Mouse (Mus musculus) gastrocnemius, postnatal 36 days (tissue): ENCODE results near the gene Mug2. TPM values are rescaled to one million over a fixed set of nuclear protein-coding genes. Genes with fewer than 3 reads are reported as not detected.
"Not testable (repeated sequence)": the region's sequence is repeated elsewhere in the genome, so short reads cannot be mapped to it uniquely, and the experiment has no call there.

Experiments used
- DNase-seq, 2 experiments: peaks; one replicate each; pipeline ENCODE4 v3.0.0; 2022
- intact Hi-C: fragments of 180-260 bp; cut with DNase I; formaldehyde crosslinking; loops from one replicate; pipeline ENCODE4 v1.15.1; 2025
- long read RNA-seq, 2 experiments: library from polyadenylated mRNA; stranded (forward); transcript quantifications; one replicate each; pipeline ENCODE4 v2.0.0; 2021
- total RNA-seq, 2 experiments: library from RNA; stranded (reverse); gene quantifications; 2 replicates each; pipeline ENCODE4 v1.2.3; 2021

Gene Mug2
- total RNA-seq, result not detected
- long read RNA-seq, experiment 1, result 0 reads
- long read RNA-seq, experiment 2, partial matches to known transcripts, result 1 of 1 reads
- long read RNA-seq, experiment 2, other reads (novel, unspliced or antisense), result 0 of 1 reads

DNA sequence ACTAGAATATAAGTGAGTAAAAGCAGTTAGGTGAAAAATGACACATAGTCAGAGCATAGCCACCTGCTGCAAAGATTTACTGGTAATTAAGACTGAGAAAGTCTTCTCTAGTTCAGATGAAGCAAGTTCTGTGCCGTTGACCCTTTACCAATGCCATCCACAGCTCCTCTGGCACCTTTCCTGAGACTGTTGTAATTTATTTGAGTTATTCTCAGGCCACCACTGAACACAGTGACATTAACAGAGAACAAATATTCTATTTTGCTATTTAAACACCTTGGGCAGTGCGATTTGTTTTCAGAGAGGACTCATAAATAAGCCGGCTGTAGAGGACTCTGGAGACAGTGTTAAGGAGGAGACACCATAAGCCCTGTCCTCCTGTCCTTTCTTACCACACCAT lies at the start of gene Mug2:
Gene Mug2, plus strand, starts transcription at position 301 of the 400 bp plus-strand sequence.
- DNase-seq, intact Hi-C loops: not testable (repeated sequence)

GRCm38 (mm10) chr6:121957803-121958349 lies 48.7 kb upstream of the Mug2 start:
- intact Hi-C loops, result not testable (repeated sequence)

GRCm38 (mm10) chr6:121975701-121976100 lies 30.9 kb upstream of the Mug2 start:
- intact Hi-C loops, result no loop called here
- no peak for DNase-seq

More at GRCm38 (mm10) chr6:121957803-121958349, 48.7 kb upstream of the Mug2 start:
- not testable (repeated sequence) for DNase-seq

DNA sequence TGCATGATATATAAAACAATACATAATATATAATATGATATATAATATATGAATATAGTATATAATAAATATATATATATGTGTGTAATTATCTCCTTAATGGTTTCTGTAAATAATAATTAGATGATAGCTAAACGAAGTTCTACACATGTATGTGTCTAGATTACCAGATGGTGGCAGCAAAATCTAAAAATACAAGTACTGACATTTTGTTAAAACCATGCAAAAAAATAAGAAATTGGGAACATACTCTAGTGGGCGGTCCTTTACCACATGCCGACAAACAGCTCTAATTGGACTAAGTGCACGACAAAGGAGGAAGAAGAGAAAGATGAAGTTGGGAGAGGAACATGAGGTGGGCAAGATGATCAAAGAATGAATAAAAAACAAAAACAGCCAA lies 94.3 kb downstream of the Mug2 start:
- DNase-seq, result no peak
- intact Hi-C loops, result no loop called here

DNA sequence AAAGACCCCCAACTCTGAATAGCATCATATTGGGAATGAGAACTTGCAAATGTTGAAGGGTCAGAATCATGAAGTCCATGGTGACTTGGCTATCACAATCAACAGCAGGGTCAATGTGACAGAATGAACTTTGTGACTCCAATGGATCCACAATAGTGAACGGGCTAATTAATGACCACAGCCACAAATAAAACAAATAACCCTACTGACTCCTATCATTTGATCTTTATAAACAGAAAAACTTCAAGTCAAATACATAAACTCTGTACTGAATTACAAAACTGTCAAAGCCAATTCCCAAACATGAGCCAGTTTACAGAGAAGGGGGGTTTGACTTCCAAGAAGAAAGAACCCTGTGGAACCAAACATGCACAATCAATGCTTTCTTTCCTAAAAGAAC lies 95.1 kb downstream of the Mug2 start:
- intact Hi-C loops, result no loop called here
- DNase-seq, result no peak

DNA sequence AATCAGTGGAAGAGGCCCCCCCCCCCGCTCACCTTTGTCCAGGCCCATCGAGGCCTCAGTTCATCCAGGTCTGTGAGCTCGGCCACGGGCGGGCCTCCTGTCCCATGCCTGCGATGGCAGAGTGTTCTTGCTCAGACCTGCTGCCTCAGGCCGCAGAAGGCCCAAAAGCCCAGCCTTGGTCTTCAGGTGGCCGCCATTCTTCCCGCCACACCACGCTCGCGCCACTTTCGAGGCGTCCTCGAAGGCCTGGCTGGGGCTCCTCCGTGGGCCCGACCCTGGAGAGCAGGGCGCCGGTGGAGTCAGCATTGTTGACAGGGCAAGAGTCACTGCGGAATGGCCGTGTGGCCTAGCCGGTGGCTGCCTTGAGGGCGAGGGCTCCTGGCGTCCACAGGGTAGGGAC lies 110.4 kb downstream of the Mug2 start:
- intact Hi-C loops, result no loop called here
- DNase-seq, result no peak

DNA sequence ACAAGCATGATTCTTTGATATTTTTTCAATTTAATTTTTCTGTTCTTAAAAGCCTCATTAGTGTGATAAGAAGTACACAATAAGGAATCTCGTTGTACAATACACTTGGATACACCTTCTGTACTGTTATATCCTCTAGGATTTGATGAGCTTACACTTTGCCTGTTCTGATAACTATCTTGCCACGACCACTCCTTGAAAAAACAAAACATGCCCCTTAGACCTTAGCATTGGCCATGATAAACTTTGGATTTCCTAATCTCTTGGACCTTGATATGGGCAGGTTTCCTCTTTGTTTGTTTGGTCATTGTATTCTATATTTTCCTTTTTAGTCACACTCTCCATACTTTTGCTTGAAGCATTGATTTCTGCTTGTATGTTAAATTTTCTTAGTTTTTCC lies 123.0 kb downstream of the Mug2 start:
- intact Hi-C loops, result no loop called here
- DNase-seq, result no peak

Other genes starting within 250 kb of the Mug2 start
- under 1 TPM in 1 of 2 experiments, not detected in 1; 0.26 TPM for gene Mug1, start 168.2 kb upstream of the Mug2 start, total RNA-seq